Mouse (Mus musculus): Measurements from ENCODE around the gene Ick. TPM values are rescaled to one million over a fixed set of nuclear protein-coding genes. Genes with fewer than 3 reads are reported as not detected.
A peak's percentile ranks its signal among the peaks of the same experiment; 100 is the strongest.
"Not testable (repeated sequence)": the region's sequence is repeated elsewhere in the genome, so short reads cannot be mapped to it uniquely, and the experiment has no call there.

Gene Ick
- polyA plus RNA-seq (2015; fragmentation: Nextera tagmentation; extraction: Ambion mirVana), result 36.2 and 36.9 TPM in 2 replicates

- Histone ChIP-seq H3K9ac (peak within 1 kb of the TSS; percentile 77), H3K4me1 (replicated peaks) (peaks cover 30% of the 10 kb centered on the region), H3K4me2 (peak within 1 kb of the TSS; percentile 90), H3K27ac (replicated peaks) (peak within 1 kb of the TSS; percentile 93), H3K36me3 (no peaks in the 10 kb centered on the region), H3K9me3 (no peaks in the 10 kb centered on the region), H3K4me3 (peak within 1 kb of the TSS; percentile 73), H3K27me3 (no peaks in the 10 kb centered on the region)
- peak; percentile 95 for ATAC-seq (ENCODE audit: low FRiP score, low read depth)
- WGBS, result under 1% methylated on average over 20 of the region's 20 CpGs
These were observed at the start of gene Ick, which contains the start of gene Fbxo9 for GRCm38 (mm10) chr9:78108796-78109239. TSS of gene Ick (plus strand) at chr9:78109192. TSS of gene Fbxo9 (minus strand) at chr9:78109065.

GRCm38 (mm10) chr9:78059525-78060120 lies 49.4 kb upstream of the Ick start:
- ATAC-seq (ENCODE audit: low FRiP score, low read depth), result no peak
- H3K36me3 ChIP-seq, result no peaks in the 10 kb centered on the region
- H3K4me1 ChIP-seq (replicated peaks), result no peaks in the 10 kb centered on the region
- WGBS, result 89% methylated on average over 16 of the region's 16 CpGs
- H3K9ac ChIP-seq, result no peak overlapping the region
- H3K27ac ChIP-seq (replicated peaks), result no peak overlapping the region
- H3K4me2 ChIP-seq, result no peak overlapping the region
- H3K9me3 ChIP-seq, result no peaks in the 10 kb centered on the region
- no peaks in the 10 kb centered on the region for H3K27me3 ChIP-seq
- H3K4me3 ChIP-seq, result no peak overlapping the region

GRCm38 (mm10) chr9:78062392-78062791 lies 46.6 kb upstream of the Ick start:
- no peak overlapping the region for H3K9ac ChIP-seq
- no peak overlapping the region for H3K27ac ChIP-seq (replicated peaks)
- no peaks in the 10 kb centered on the region for H3K4me1 ChIP-seq (replicated peaks)
- H3K4me3 ChIP-seq, result no peak overlapping the region
- H3K36me3 ChIP-seq, result no peaks in the 10 kb centered on the region
- H3K4me2 ChIP-seq, result no peak overlapping the region
- 80% methylated on average over 9 of the region's 9 CpGs for WGBS
- H3K9me3 ChIP-seq, result no peaks in the 10 kb centered on the region
- no peaks in the 10 kb centered on the region for H3K27me3 ChIP-seq
- no peak for ATAC-seq (ENCODE audit: low FRiP score, low read depth)

- no peaks in the 10 kb centered on the region for H3K36me3 ChIP-seq
- H3K4me2 ChIP-seq, result no peak overlapping the region
- no peak overlapping the region for H3K27ac ChIP-seq (replicated peaks)
- ATAC-seq (ENCODE audit: low FRiP score, low read depth), result no peak
- 76% methylated on average over 10 of the region's 10 CpGs for WGBS
- no peak overlapping the region for H3K9ac ChIP-seq
- no peaks in the 10 kb centered on the region for H3K27me3 ChIP-seq
- no peaks in the 10 kb centered on the region for H3K4me1 ChIP-seq (replicated peaks)
- no peak overlapping the region for H3K4me3 ChIP-seq
- H3K9me3 ChIP-seq, result no peaks in the 10 kb centered on the region
These were observed 44.9 kb upstream of the Ick start for GRCm38 (mm10) chr9:78064121-78064520.

GRCm38 (mm10) chr9:78070496-78070895 lies 38.5 kb upstream of the Ick start:
- no peaks in the 10 kb centered on the region for H3K27me3 ChIP-seq

GRCm38 (mm10) chr9:78071626-78072025 lies 37.4 kb upstream of the Ick start:
- no peak for ATAC-seq (ENCODE audit: low FRiP score, low read depth)
- Histone ChIP-seq H3K9me3 (no peaks in the 10 kb centered on the region), H3K4me2 (no peak overlapping the region), H3K27me3 (no peaks in the 10 kb centered on the region), H3K4me1 (replicated peaks) (no peaks in the 10 kb centered on the region), H3K27ac (replicated peaks) (no peak overlapping the region), H3K9ac (no peak overlapping the region), H3K4me3 (no peak overlapping the region), H3K36me3 (no peaks in the 10 kb centered on the region)
- WGBS, result 90% methylated on average over 4 of the region's 4 CpGs

More at GRCm38 (mm10) chr9:78070496-78070895, 38.5 kb upstream of the Ick start:
- Histone ChIP-seq H3K4me2 (no peak overlapping the region), H3K9me3 (no peaks in the 10 kb centered on the region), H3K36me3 (no peaks in the 10 kb centered on the region), H3K9ac (no peak overlapping the region), H3K4me3 (no peak overlapping the region), H3K27ac (replicated peaks) (no peak overlapping the region), H3K4me1 (replicated peaks) (no peaks in the 10 kb centered on the region)
- no peak for ATAC-seq (ENCODE audit: low FRiP score, low read depth)
- WGBS, result 84% methylated on average over 5 of the region's 5 CpGs

- ATAC-seq (ENCODE audit: low FRiP score, low read depth); H3K27me3 ChIP-seq; H3K36me3 ChIP-seq; H3K27ac ChIP-seq (replicated peaks); H3K4me1 ChIP-seq (replicated peaks); H3K9me3 ChIP-seq; H3K4me2 ChIP-seq; H3K4me3 ChIP-seq; H3K9ac ChIP-seq: not testable (repeated sequence)
- WGBS, result 90% methylated on average over 3 of the region's 3 CpGs
These were observed 35.7 kb upstream of the Ick start for GRCm38 (mm10) chr9:78073291-78073690.

GRCm38 (mm10) chr9:78073713-78074340 lies 35.2 kb upstream of the Ick start:
- WGBS, result 91% methylated on average over 13 of the region's 13 CpGs
- Histone ChIP-seq H3K4me1 (replicated peaks) (no peaks in the 10 kb centered on the region), H3K27me3 (no peaks in the 10 kb centered on the region)

GRCm38 (mm10) chr9:78075256-78075655 lies 33.7 kb upstream of the Ick start:
- no peaks in the 10 kb centered on the region for H3K27me3 ChIP-seq
- no peak overlapping the region for H3K4me3 ChIP-seq
- H3K4me1 ChIP-seq (replicated peaks), result no peaks in the 10 kb centered on the region
- H3K9me3 ChIP-seq, result no peaks in the 10 kb centered on the region
- no peak overlapping the region for H3K4me2 ChIP-seq
- peaks cover 3% of the 10 kb centered on the region; the same call in 1 of the 2 replicates for H3K36me3 ChIP-seq
- no peak for ATAC-seq (ENCODE audit: low FRiP score, low read depth)
- WGBS, result 91% methylated on average over 3 of the region's 3 CpGs
- H3K9ac ChIP-seq, result no peak overlapping the region
- no peak overlapping the region for H3K27ac ChIP-seq (replicated peaks)

More at GRCm38 (mm10) chr9:78073713-78074340, 35.2 kb upstream of the Ick start:
- Histone ChIP-seq H3K4me2 (no peak overlapping the region), H3K4me3 (no peak overlapping the region), H3K9me3 (no peaks in the 10 kb centered on the region), H3K27ac (replicated peaks) (no peak overlapping the region), H3K36me3 (no peaks in the 10 kb centered on the region), H3K9ac (no peak overlapping the region)
- ATAC-seq (ENCODE audit: low FRiP score, low read depth), result no peak

GRCm38 (mm10) chr9:78078240-78078639 lies 30.8 kb upstream of the Ick start:
- no peak overlapping the region for H3K27ac ChIP-seq (replicated peaks)
- no peaks in the 10 kb centered on the region for H3K4me1 ChIP-seq (replicated peaks)
- H3K27me3 ChIP-seq, result no peaks in the 10 kb centered on the region
- 33% methylated on average over 2 of the region's 2 CpGs for WGBS
- H3K4me2 ChIP-seq, result no peak overlapping the region
- no peak overlapping the region for H3K4me3 ChIP-seq
- no peaks in the 10 kb centered on the region for H3K9me3 ChIP-seq
- H3K9ac ChIP-seq, result no peak overlapping the region
- peak; percentile 51; the same call in 1 of the 2 replicates for ATAC-seq (ENCODE audit: low FRiP score, low read depth)
- H3K36me3 ChIP-seq, result peaks cover 20% of the 10 kb centered on the region

- WGBS, result 61% methylated on average over 7 of the region's 7 CpGs
- H3K36me3 ChIP-seq, result peaks cover 53% of the 10 kb centered on the region
- no peaks in the 10 kb centered on the region for H3K27me3 ChIP-seq
- H3K9ac ChIP-seq, result no peak overlapping the region
- no peak overlapping the region for H3K4me3 ChIP-seq
- H3K4me1 ChIP-seq (replicated peaks), result no peaks in the 10 kb centered on the region
- no peaks in the 10 kb centered on the region for H3K9me3 ChIP-seq
- no peak overlapping the region for H3K4me2 ChIP-seq
- ATAC-seq (ENCODE audit: low FRiP score, low read depth), result no peak
- H3K27ac ChIP-seq (replicated peaks), result no peak overlapping the region
These were observed 27.2 kb upstream of the Ick start for GRCm38 (mm10) chr9:78081835-78082234.

- Histone ChIP-seq H3K4me3 (no peak overlapping the region), H3K9me3 (no peaks in the 10 kb centered on the region), H3K9ac (no peak overlapping the region), H3K4me1 (replicated peaks) (no peaks in the 10 kb centered on the region), H3K27ac (replicated peaks) (no peak overlapping the region), H3K4me2 (no peak overlapping the region), H3K27me3 (no peaks in the 10 kb centered on the region), H3K36me3 (peaks cover 54% of the 10 kb centered on the region)
- 95% methylated on average over 4 of the region's 4 CpGs for WGBS
- no peak for ATAC-seq (ENCODE audit: low FRiP score, low read depth)
These were observed 24.7 kb upstream of the Ick start for GRCm38 (mm10) chr9:78084341-78084740.

Data from hindbrain, embryonic 15.5 days (tissue).